Mouse (Mus musculus): Measurements from ENCODE around the gene Cln5. TPM values are rescaled to one million over a fixed set of nuclear protein-coding genes. Genes with fewer than 3 reads are reported as not detected.

Cln5 gene
- polyA plus RNA-seq (2012; rRNA removed) = 26.1 and 26.9 TPM in 2 replicates

DNA sequence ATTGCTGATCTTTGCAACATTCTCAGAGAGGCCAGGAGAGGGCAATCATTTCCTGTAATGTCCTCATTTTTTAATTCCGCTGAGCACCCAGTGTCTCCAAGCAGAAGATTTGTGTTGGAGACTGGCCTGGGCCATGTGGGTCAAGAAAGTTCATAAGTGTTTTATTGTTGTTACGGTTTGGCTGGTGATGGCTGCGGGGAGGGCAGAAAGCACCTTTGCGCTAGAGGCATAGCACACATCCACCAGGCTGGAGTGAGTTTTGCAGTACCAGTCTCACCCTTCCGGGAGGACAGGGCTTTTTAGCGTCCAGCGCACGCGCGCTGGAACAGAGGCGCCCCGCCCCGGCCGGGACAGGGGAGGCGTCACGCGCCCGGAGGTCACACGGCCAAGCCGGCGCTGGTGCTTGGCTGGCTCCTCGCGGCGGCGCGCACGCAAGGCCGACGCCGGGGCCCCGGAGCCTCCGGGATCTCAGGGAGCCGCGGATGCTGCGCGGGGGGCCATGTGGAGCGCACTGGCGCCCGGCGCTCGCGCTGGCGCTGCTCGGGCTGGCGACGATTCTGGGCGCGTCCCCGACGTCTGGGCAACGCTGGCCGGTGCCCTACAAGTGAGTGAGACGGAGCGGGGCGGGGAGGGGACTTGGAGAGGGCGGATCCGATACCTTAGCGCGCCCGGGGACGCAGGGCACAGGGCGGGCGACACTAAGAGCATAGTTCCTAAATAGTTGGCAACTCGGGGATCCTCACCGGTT, at the start of gene Cln5:
Gene Cln5 (plus strand): TSS at position 353 of the 748 bp plus-strand sequence.
- Histone ChIP-seq H3K4me3 (replicated peaks; ENCODE audit: extremely low read depth, low read depth, low read length) (peak within 1 kb of the TSS; percentile 85), H3K4me1 (ENCODE audit: control insufficient read depth, insufficient read depth, low read length) (peaks cover 3% of the 10 kb centered on the region)
- peak; percentile 92 for DNase-seq
- TF ChIP-seq CTCF (IDR thresholded peaks at IDR 0.05; ENCODE audit: insufficient read depth, low read length) = no peak
- peak; percentile 94 for TF ChIP-seq POLR2A (IDR thresholded peaks at IDR 0.05; ENCODE audit: borderline replicate concordance, extremely low read depth, low read depth, low read length)
- under 1% methylated on average over 65 of the region's 65 CpGs for WGBS

DNA sequence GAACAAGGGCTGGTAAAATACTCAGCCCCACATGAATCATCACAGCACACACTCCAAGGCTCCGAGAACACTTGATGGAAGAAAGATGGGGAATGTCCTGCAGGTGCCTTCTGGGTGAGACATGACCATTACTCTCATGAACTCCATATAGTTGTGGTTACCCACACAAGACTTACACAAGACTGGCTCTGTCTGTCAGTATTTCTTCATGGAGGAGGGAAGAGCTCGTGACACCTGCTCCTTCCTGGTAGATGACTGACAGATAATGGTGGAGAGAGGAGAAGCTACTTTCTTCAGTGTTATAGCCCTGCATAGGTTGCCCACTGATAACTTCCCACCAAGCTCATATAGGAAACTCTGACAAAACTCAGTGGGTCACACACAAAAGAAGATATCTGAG, 40.8 kb upstream of the Cln5 start:
- Histone ChIP-seq H3K4me3 (replicated peaks; ENCODE audit: extremely low read depth, low read depth, low read length) (no peak overlapping the region), H3K4me1 (ENCODE audit: control insufficient read depth, insufficient read depth, low read length) (no peaks in the 10 kb centered on the region)
- TF ChIP-seq CTCF (IDR thresholded peaks at IDR 0.05; ENCODE audit: insufficient read depth, low read length) (no peak), POLR2A (IDR thresholded peaks at IDR 0.05; ENCODE audit: borderline replicate concordance, extremely low read depth, low read depth, low read length) (no peak)
- no peak for DNase-seq
- 81% methylated on average over 2 of the region's 2 CpGs for WGBS

DNA sequence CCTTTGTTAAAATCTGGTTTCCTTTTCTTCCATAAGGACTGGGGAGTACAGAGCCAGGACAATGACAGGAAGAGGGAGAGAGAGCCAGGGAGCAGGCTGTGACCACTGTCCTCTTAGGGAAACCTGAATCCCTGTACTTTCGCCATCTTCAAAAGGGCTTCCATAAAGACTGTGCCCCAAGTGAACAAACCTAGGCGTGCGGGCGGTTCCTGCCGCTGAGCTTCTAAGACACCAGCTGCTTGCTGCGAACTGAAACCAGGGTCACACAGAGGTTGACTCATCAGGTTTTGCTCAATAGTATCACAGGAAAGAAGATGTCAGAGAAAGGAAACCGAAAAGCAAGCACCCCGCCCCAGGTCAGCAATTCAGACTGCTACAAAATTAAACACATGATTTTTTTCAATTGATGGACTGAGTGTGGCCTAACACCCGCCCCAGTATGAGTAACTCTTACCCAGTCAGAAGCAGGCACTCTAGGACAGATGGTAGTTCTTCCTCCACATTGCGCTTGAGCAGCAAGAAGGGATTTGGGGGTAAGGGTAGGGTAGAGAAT, 36.7 kb upstream of the Cln5 start:
- WGBS = 23% methylated on average over 10 of the region's 10 CpGs
- DNase-seq = no peak
- no peak overlapping the region for H3K4me3 ChIP-seq (replicated peaks; ENCODE audit: extremely low read depth, low read depth, low read length)
- TF ChIP-seq CTCF (IDR thresholded peaks at IDR 0.05; ENCODE audit: insufficient read depth, low read length) (no peak), POLR2A (IDR thresholded peaks at IDR 0.05; ENCODE audit: borderline replicate concordance, extremely low read depth, low read depth, low read length) (no peak)
- no peaks in the 10 kb centered on the region for H3K4me1 ChIP-seq (ENCODE audit: control insufficient read depth, insufficient read depth, low read length)

DNA sequence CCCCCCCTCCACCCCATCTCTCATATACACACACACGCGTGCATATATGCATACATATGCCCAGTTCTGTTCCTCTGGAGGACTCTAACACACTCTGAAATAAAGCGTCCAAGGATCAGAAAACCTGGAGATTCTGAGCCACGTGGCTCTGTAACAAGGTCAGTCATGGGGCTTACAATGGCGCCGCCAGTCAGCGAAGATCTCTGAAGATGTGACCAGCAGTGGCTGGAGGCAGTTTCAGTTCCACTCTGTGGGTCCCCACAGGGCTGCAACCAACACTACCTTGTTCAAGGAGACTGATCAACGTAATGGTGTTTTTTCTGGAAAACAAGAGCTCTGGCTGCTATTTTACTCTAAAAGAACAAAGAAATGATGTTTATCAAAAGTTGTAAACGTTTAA, 35.9 kb upstream of the Cln5 start:
- DNase-seq = no peak
- WGBS = 78% methylated on average over 9 of the region's 9 CpGs
- TF ChIP-seq CTCF (IDR thresholded peaks at IDR 0.05; ENCODE audit: insufficient read depth, low read length) (no peak), POLR2A (IDR thresholded peaks at IDR 0.05; ENCODE audit: borderline replicate concordance, extremely low read depth, low read depth, low read length) (no peak)
- Histone ChIP-seq H3K4me3 (replicated peaks; ENCODE audit: extremely low read depth, low read depth, low read length) (no peak overlapping the region), H3K4me1 (ENCODE audit: control insufficient read depth, insufficient read depth, low read length) (no peaks in the 10 kb centered on the region)

DNA sequence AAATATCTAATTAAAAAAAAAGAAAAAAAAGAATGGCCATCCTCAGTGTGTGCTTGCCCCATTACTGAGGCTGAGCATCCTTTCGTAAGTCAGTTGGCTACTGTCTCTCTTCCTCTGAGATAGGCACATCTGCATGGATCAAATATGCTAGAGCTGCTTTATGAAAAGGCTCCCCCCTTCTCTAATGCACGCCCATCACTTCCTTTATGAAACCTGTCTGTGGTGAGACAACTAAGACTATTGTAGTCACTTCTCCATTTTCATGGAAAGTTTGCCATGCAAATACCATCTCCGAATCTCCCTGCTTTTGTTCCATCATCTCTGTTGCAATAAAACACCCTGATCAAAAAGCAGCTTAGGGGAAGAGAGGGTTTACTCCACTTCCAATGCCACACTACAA, 33.0 kb upstream of the Cln5 start:
- WGBS = 77% methylated on average over 3 of the region's 3 CpGs
- DNase-seq = no peak
- TF ChIP-seq CTCF (IDR thresholded peaks at IDR 0.05; ENCODE audit: insufficient read depth, low read length) = no peak
- no peak for TF ChIP-seq POLR2A (IDR thresholded peaks at IDR 0.05; ENCODE audit: borderline replicate concordance, extremely low read depth, low read depth, low read length)
- no peak overlapping the region for H3K4me3 ChIP-seq (replicated peaks; ENCODE audit: extremely low read depth, low read depth, low read length)
- H3K4me1 ChIP-seq (ENCODE audit: control insufficient read depth, insufficient read depth, low read length) = no peaks in the 10 kb centered on the region

GRCm38 (mm10) chr14:103046677-103047076, 23.3 kb upstream of the Cln5 start, which contains the start of gene Acod1:
Gene Acod1 (plus strand): TSS chr14:103046977.
- no peaks in the 10 kb centered on the region for H3K4me1 ChIP-seq (ENCODE audit: control insufficient read depth, insufficient read depth, low read length)
- no peak for DNase-seq
- WGBS = 68% methylated on average over 2 of the region's 2 CpGs
- no peak within 1 kb of the TSS for H3K4me3 ChIP-seq (replicated peaks; ENCODE audit: extremely low read depth, low read depth, low read length)
- no peak for TF ChIP-seq CTCF (IDR thresholded peaks at IDR 0.05; ENCODE audit: insufficient read depth, low read length)
- no peak for TF ChIP-seq POLR2A (IDR thresholded peaks at IDR 0.05; ENCODE audit: borderline replicate concordance, extremely low read depth, low read depth, low read length)

- no peak overlapping the region for H3K4me3 ChIP-seq (replicated peaks; ENCODE audit: extremely low read depth, low read depth, low read length)
- DNase-seq = no peak
- no peaks in the 10 kb centered on the region for H3K4me1 ChIP-seq (ENCODE audit: control insufficient read depth, insufficient read depth, low read length)
- no peak for TF ChIP-seq POLR2A (IDR thresholded peaks at IDR 0.05; ENCODE audit: borderline replicate concordance, extremely low read depth, low read depth, low read length)
- no peak for TF ChIP-seq CTCF (IDR thresholded peaks at IDR 0.05; ENCODE audit: insufficient read depth, low read length)
- 58% methylated on average over 11 of the region's 11 CpGs for WGBS
Measured at GRCm38 (mm10) chr14:103048292-103049086, 21.5 kb upstream of the Cln5 start.

- TF ChIP-seq POLR2A (IDR thresholded peaks at IDR 0.05; ENCODE audit: borderline replicate concordance, extremely low read depth, low read depth, low read length) (no peak), CTCF (IDR thresholded peaks at IDR 0.05; ENCODE audit: insufficient read depth, low read length) (peak; percentile 100)
- H3K4me3 ChIP-seq (replicated peaks; ENCODE audit: extremely low read depth, low read depth, low read length) = no peak overlapping the region
- WGBS = 22% methylated on average over 8 of the region's 8 CpGs
- DNase-seq = peak; percentile 79
- H3K4me1 ChIP-seq (ENCODE audit: control insufficient read depth, insufficient read depth, low read length) = no peaks in the 10 kb centered on the region
Measured at GRCm38 (mm10) chr14:103051159-103051769, 18.8 kb upstream of the Cln5 start.

DNA sequence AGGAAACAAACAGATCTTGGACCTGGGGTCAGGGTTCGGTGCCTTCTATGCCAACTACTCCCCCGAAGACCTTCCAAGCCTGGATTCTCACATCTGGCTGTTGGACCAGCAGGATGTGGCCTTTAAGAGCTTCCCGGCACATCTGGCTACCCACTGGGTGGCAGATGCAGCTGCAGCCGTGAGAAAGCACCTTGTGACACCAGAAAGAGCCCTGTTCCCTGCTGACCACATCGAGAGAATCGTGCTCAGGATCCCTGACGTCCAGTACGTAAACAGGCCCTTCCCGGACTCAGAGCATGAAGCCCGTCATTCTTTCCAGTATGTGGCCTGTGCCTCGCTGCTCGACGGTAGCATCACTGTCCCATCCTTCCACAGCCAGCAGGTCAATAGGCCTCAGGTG, 15.3 kb upstream of the Cln5 start:
- TF ChIP-seq POLR2A (IDR thresholded peaks at IDR 0.05; ENCODE audit: borderline replicate concordance, extremely low read depth, low read depth, low read length) (no peak), CTCF (IDR thresholded peaks at IDR 0.05; ENCODE audit: insufficient read depth, low read length) (no peak)
- WGBS = 80% methylated on average over 13 of the region's 13 CpGs
- no peak overlapping the region for H3K4me3 ChIP-seq (replicated peaks; ENCODE audit: extremely low read depth, low read depth, low read length)

More for the DNA sequence above, 15.3 kb upstream of the Cln5 start:
- no peak for DNase-seq
- no peaks in the 10 kb centered on the region for H3K4me1 ChIP-seq (ENCODE audit: control insufficient read depth, insufficient read depth, low read length)

All from lung, adult 2 months (tissue).